Mouse (Mus musculus) urinary bladder, postnatal 25 days (tissue): ENCODE data around the gene Runx2.

Experiments
- DNase-seq: peaks from one replicate; pipeline ENCODE4 v3.0.0; 2022; ENCODE audit warnings: low spot score

Runx2 gene

GRCm38 (mm10) chr17:44767375-44767774 lies 47.2 kb downstream of the Runx2 start:
- no peak for DNase-seq

GRCm38 (mm10) chr17:44766975-44767374 lies 47.6 kb downstream of the Runx2 start:
- no peak for DNase-seq

GRCm38 (mm10) chr17:44766318-44766717 lies 48.3 kb downstream of the Runx2 start:
- no peak for DNase-seq

- DNase-seq = no peak
Measured at GRCm38 (mm10) chr17:44745378-44745777, 69.2 kb downstream of the Runx2 start.

GRCm38 (mm10) chr17:44743780-44744179 lies 70.8 kb downstream of the Runx2 start:
- no peak for DNase-seq

GRCm38 (mm10) chr17:44742246-44742645 lies 72.4 kb downstream of the Runx2 start:
- DNase-seq = no peak

- no peak for DNase-seq
Measured at GRCm38 (mm10) chr17:44738121-44738637, 76.4 kb downstream of the Runx2 start.

GRCm38 (mm10) chr17:44737275-44738120 lies 77.1 kb downstream of the Runx2 start:
- peak; percentile 8 for DNase-seq

GRCm38 (mm10) chr17:44735991-44736561 lies 78.5 kb downstream of the Runx2 start:
- peak; percentile 62 for DNase-seq

- peak; percentile 36 for DNase-seq
Measured at GRCm38 (mm10) chr17:44735223-44735990, 79.2 kb downstream of the Runx2 start.

GRCm38 (mm10) chr17:44734501-44735222 lies 79.9 kb downstream of the Runx2 start:
- peak; percentile 20 for DNase-seq

GRCm38 (mm10) chr17:44733544-44734310 lies 80.9 kb downstream of the Runx2 start:
- DNase-seq = no peak

- DNase-seq = no peak
Measured at GRCm38 (mm10) chr17:44728464-44728863, 86.1 kb downstream of the Runx2 start.

GRCm38 (mm10) chr17:44727675-44728074 lies 86.9 kb downstream of the Runx2 start:
- no peak for DNase-seq

GRCm38 (mm10) chr17:44724805-44725480 lies 89.7 kb downstream of the Runx2 start:
- no peak for DNase-seq

- no peak for DNase-seq
Measured at GRCm38 (mm10) chr17:44724255-44724654, 90.3 kb downstream of the Runx2 start.

GRCm38 (mm10) chr17:44722103-44722792 lies 92.3 kb downstream of the Runx2 start:
- no peak for DNase-seq

- DNase-seq = no peak
Measured at GRCm38 (mm10) chr17:44718591-44718990, 96.0 kb downstream of the Runx2 start.

GRCm38 (mm10) chr17:44718036-44718435 lies 96.6 kb downstream of the Runx2 start:
- no peak for DNase-seq

GRCm38 (mm10) chr17:44714116-44714515 lies 100.5 kb downstream of the Runx2 start:
- DNase-seq = no peak
